Mouse (Mus musculus): ENCODE measurements at regions not wholly inside any gene's neighbourhood (a gene's known extent, or its start where the extent isn't known, plus 50 kb on each side); places are given as distances from the start of the nearest gene placed in this dataset.
A peak's percentile ranks its signal among the peaks of the same experiment; 100 is the strongest.

- DNase-seq = no peak
These were observed 68.2 kb downstream of the Il12a start for GRCm38 (mm10) chr3:68758609-68759008.

GRCm38 (mm10) chr3:68759375-68759774 is 68.9 kb downstream of the Il12a start:
- peak in 1 of 2 experiments; percentile 19 for DNase-seq

DNA sequence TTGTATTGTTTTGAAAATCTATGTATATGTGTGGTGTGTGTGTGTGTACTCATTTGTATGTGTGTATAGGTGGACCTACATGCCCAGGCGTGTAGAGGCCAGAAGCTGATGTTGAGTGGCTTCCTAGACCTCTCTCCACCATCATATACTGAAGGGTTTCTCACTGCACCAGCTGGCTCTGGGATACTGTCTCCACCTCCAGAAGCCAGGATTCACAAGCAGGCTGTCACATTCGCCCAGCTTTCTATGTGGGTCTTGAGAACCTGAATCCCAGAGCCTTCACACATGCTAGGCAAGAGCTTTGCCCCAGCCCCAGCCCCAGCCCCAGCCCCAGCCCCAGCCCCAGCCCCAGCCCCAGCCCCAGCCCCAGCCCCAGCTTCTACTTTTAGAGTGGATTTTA is 70.4 kb downstream of the Il12a start:
- DNase-seq = no peak

- no peak for DNase-seq
These were observed 70.8 kb downstream of the Il12a start for GRCm38 (mm10) chr3:68761242-68761625.

DNA sequence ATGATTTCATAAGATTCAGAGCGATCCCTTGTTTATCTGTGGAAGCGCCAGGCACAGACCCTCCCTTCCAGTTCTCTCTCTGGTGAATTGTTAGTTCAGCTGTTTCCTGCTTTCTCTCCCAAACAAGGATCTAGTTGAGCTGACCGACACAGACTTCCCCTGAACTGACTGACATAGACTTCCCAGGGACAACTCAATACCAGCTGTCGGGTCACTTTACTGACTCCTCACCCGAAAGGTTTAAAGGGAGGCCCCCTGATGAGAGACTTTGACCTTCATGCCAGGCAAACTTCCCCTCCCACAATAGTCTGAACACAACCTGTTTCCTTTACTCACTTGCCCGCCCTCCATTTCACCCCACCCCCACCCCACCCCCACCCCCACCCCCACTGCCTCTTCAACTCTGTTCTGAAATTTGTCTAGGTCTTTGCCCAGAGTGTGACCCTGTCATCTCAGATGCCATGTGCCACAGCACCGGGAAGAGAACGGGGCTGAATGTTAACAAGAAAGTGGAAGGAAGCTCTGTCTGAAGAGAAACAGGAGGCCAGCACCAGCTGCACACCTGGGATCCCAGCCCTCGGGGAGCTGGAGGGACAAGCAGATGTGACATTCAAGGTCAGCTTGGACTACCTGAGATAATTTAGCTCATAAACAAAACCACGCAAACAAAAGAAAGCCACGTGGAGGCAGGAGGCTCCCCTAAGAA is 71.3 kb downstream of the Il12a start:
- peak in 1 of 2 experiments; percentile 27 for DNase-seq

GRCm38 (mm10) chr3:68762988-68763387 is 72.5 kb downstream of the Il12a start:
- DNase-seq = no peak

- DNase-seq = no peak
These were observed 73.9 kb downstream of the Il12a start for GRCm38 (mm10) chr3:68764336-68764735.

- peak in 1 of 2 experiments; percentile 27 for DNase-seq
These were observed 74.6 kb downstream of the Il12a start for GRCm38 (mm10) chr3:68764917-68765598.

DNA sequence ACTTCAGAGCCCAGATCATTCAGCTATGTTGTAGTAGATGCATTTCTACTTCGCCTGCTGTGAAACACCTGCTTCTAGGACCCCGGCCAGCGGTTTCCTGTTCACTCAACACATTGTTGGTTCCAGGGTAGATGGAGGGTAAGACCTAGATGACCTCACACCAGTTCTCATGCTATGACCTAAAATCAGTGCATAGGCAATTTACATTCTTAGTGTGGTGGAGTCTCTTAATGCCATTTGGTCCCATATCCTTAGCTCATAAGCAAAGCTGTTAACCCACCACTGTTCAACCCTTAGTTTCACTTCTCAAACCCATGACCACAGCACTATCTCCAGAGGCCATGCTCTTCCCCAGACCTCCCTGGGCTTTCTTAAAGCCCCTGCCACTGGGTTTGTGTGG is 81.1 kb downstream of the Il12a start:
- DNase-seq = no peak

DNA sequence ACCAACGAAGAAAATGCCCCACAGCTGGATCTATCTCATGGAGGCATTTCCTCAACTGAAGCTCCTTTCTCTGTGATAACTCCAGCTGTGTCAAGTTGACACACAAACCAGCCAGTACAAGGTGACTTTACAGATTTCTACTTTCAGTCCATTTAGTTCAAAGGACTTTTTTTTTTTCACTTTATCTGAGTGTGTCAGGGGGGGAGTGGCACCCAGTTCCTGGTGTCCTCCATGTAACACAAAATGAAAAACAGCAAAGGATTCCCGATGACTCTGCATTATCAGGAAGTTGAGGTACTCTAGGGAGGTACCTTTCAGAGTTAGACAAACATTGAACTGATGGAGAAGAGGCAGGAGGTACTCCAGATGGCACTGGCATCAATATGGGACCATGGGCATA is 87.4 kb downstream of the Il12a start:
- no peak for DNase-seq

DNA sequence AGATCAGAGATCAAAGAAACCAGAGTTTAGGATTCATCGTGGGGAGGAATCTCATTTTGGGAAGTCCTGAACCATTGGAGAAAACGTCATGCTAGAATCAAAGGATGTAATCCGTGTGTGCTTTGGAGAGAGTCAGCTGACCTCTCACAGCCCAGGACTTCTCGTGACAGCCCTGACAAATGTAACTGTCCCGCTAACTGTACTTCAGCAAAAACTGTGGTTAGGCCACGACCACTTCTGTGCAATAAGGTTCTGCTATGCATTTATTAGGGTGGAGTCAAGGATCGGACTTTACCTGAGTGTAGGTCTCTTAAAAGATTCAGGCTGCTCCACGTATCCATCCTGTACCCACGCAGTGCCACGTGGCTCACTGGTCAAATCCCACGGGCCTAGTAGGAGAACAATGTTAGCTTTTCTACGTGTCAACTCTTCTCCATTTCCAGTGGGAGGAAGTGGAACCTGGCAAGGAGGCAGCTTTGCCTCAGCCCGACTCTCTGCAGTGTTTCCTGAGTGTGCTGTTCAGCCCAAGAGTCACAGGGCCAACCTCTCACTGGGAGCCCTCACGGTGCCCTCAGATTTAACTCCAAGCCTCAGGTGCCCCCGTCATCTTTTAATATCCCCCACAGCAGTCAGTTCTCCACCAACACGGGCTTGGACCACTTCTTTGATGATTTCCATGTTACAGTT is 88.1 kb downstream of the Il12a start:
- DNase-seq = no peak

DNA sequence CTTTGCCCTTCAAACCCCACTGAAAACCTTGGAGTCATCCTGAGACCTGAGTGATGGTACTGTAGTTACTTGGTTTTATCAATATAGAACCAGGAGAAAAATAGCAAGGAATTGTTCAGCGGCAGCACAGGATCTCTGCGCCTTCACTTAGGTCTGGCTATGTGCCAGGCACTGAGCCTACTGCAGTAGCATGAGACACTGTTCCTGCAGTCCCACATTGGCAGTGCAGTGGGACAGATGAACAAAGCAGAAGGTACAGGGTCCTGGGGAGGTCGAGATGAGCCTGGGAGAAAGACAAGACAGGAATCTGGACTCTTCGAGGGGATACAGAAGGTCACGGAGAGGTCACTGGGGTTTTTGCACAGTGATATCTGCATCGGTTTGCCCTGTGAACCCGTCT is 88.5 kb upstream of the 1110032F04Rik start:
- peak in 1 of 2 experiments; percentile 43 for DNase-seq

- peak; percentile 41 to 55 for DNase-seq
These were observed 87.9 kb upstream of the 1110032F04Rik start for GRCm38 (mm10) chr3:68781466-68781865.

GRCm38 (mm10) chr3:68782363-68782762 is 87.0 kb upstream of the 1110032F04Rik start:
- DNase-seq = no peak

- DNase-seq = no peak
These were observed 85.5 kb upstream of the 1110032F04Rik start for GRCm38 (mm10) chr3:68783666-68784416.

GRCm38 (mm10) chr3:68786771-68787170 is 82.6 kb upstream of the 1110032F04Rik start:
- no peak for DNase-seq

- DNase-seq = no peak
These were observed 81.8 kb upstream of the 1110032F04Rik start for GRCm38 (mm10) chr3:68787385-68788175.

DNA sequence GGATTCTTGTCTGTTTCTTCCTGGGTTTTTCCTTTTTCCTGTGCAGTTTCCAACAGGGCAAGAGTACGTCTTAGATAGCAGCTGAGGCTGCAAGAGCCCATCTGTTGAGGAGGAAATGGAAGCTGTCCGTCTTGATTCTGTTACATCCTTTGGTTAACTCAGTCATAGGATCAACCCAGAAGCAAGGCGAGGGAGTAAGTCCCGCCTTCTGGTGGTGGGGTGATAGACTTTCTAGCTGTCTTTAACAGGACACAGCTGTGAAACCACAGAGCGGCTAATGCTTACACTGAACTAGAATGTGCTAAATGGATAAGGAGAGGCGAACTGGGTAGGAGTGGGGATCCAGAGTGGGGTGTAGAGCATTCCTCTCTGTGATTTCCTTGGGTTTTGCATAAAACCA is 79.9 kb upstream of the 1110032F04Rik start:
- DNase-seq = no peak

DNA sequence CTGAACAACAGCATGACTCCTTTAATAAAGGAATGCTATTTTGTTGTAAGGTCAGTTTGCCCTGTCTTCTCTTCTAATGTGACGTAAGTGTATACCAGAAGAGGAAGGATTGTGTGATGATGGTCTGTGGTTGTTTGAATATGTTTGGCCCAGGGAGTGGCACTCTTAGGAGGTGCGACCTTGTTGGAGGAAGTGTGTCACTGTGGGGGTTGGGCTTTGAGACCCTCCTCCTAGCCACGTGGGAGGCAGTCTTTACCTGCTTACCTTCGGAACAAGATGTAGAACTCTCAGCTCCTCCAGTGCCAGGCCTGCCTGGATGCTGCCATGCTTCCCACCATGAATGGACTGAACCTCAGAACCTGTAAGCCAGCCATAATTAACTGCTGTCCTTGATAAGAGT is 78.9 kb upstream of the 1110032F04Rik start:
- no peak for DNase-seq

DNA sequence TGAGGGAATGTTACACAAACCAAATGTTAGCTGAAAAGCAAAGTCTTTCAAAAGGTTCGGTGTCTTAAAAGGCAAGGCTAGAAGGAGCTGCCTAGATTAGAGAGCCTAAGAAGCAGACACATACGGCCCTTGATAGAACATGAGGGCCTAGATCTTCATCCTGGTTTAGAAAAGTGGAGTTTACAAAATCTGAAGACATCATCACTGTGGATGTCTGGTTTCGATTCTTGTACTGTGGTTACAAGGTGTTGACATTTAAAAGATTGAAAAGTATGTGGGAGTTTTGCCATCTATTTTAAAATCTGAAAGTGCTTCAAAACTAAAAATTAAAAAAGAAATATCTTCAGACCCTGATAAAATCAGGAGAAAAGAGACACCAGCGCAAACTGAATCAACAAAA is 76.5 kb upstream of the 1110032F04Rik start:
- DNase-seq = no peak

- DNase-seq = no peak
These were observed 75.5 kb upstream of the 1110032F04Rik start for GRCm38 (mm10) chr3:68793923-68794322.

GRCm38 (mm10) chr3:68794380-68795014 is 74.9 kb upstream of the 1110032F04Rik start:
- no peak for DNase-seq
